Mouse (Mus musculus): ENCODE measurements around the gene Atp1b1.
A peak's percentile ranks its signal among the peaks of the same experiment; 100 is the strongest.

- TF ChIP-seq POLR2A (IDR thresholded peaks at IDR 0.05; ENCODE audit: low read depth, low read length) = peak; percentile 50
- TF ChIP-seq CTCF (conservative IDR thresholded peaks at IDR 0.05; ENCODE audit: insufficient read depth, insufficient read length, low read depth, low read length) = no peak
Measured at GRCm38 (mm10) chr1:164460921-164461697, 3.0 kb upstream of the Atp1b1 start.

Measured in kidney, adult 2 months (tissue).